Mouse (Mus musculus) retina, postnatal 1 day (tissue): ENCODE data around the gene Cyp4f15.
"Not testable (repeated sequence)": the region's sequence is repeated elsewhere in the genome, so short reads cannot be mapped to it uniquely, and the experiment has no call there.

Experiments used
- DNase-seq: peaks from one replicate; pipeline ENCODE4 v3.0.0-alpha.2; 2012

The Cyp4f15 gene

DNA sequence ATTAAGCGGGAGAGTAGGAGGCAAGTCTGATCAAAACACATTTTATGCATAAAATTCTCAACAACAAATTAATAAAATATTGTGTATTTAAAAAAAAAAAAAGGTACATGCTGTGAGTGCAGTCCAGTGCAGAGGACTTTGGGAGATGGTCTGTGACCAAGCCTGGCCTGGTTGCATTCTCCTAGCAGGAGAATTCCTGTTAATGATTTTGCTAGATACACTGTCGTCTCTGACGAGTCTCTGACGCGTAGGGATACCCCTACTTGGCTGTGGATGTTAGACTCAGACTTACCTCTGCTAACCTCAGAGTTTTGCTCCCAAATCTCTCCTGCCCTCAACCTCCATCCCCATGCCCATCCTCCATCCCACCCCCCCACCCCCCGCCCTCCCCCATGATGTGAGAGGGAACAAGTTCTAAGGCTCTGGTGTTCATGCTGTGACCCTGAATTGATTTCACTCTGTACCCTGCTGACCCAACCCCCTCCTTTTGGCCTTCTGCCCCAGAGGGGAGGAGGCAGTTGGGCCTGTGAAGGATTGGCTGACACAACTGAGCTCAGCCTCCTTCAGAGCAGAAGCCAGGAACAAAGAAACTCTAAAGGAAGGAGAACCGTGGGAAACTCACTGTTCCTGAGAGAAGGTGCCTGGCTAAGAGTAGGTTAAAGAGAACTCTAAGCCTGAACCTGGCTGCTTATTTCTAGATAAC, at the start of gene Cyp4f15:
Gene Cyp4f15 (plus strand): TSS at position 580 of the 703 bp plus-strand sequence.
- DNase-seq = peak; percentile 1

DNA sequence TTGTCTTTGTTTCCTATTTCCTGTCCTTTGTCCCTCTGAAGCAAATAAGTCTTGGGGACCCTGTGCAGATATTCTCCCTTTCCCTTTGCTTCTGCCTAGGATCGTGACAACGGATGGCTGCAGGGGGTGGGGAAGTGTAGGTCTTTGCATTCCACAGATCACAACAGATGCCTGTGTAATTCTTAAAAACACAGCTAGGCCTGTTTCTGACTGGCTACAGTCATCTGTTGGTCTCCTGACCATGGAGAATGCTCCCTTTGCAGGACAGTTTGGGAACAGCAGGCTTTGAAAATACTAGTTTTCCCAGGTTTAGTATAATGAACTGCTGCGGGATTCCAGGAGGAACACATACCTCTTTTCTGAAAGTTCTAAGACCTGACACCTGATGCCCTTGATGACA, 49.1 kb upstream of the Cyp4f15 start:
- no peak for DNase-seq

DNA sequence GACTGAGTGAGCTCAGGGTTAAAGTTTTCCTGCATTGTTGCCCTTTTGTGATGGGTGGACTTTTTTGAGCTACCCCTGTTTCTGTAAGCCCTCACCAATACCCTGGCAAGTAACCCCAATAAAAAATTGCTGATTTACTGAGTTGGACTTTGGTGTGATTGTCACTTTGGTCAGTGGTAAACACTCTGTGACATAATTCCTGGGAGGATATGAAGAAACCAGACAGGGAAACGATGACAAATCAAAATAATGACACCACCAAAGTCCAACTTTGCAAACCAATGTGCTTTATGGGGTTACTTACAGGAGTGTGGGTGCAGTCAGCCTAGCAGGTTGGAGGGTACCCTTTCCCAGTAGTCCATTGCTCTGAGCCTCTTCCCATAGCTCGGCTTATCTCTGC, 48.3 kb upstream of the Cyp4f15 start:
- no peak for DNase-seq

DNA sequence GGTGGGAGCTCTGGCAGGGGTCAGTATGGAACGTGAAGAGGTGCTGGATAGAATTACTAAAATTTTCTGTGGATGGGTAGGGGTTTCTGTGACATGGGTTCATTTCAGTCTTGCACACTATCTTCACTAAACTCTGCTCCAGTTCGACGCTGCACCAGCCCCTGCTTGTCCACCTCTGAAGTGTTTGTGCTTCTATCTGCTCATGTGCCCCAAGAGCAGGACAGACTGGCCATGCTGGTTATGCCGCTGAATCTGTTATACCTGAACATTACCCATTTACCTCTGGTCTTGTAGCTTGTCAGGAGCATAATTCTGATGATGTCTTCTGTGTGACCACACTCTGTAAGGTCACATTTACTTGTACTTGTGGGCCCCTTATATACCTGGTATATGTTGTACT, 38.8 kb upstream of the Cyp4f15 start:
- DNase-seq = no peak

DNA sequence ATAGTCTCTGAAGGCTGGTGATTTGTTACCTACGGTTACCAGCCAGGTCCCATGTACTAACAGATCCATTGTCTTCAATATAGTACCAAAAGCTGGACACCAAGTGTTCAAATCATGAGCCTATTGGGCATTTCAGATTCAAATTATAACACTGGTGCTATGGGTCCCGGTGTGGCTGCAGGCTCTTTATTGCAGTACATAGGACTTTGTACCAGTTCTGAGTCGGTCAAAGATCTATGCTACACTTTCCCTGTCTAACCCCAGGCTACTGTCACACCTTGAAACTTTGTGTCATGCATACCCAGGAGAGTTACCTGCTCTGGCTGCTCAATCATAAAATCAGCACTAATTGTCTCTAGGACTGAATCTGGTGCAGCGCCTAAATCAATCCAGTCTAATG, 31.6 kb upstream of the Cyp4f15 start:
- DNase-seq = no peak

DNA sequence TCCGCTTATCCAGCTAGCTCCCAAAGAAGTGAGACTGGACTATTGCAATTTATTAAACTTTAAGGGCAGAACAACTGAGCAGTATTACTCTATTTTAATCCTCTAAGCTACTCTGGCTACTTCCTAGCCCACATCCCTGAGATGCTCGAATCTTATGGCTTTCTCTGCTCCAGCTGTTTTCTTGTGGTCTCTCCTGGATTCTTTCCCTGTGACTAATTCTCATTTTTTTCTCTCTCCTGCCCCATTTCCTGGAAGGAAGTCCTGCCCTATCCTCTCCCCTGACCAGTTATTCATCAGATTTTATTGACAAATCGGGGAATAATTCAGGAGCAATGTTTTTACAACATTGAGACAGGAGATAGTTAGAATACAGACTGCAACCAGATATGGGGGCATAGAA, 28.4 kb upstream of the Cyp4f15 start:
- DNase-seq = no peak

DNA sequence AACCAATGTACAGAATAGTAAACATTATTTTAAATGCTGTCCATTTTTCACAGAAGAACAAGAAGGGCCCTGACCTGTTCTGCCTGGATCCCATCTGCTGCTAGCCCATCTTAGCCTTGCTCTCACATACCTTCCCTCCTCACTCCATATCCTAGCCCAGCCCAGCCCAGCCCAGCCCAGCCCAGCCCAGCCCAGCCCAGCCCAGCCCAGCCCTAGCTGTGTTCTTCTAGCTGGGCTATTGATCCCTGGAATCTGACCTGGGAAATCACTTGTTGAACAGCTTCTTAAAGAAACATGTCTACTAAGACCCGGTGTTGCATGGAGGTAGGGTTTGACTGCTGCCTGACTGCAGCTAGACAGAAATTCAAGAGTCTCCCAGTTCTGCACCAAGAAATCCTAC, 27.2 kb upstream of the Cyp4f15 start:
- DNase-seq = no peak

DNA sequence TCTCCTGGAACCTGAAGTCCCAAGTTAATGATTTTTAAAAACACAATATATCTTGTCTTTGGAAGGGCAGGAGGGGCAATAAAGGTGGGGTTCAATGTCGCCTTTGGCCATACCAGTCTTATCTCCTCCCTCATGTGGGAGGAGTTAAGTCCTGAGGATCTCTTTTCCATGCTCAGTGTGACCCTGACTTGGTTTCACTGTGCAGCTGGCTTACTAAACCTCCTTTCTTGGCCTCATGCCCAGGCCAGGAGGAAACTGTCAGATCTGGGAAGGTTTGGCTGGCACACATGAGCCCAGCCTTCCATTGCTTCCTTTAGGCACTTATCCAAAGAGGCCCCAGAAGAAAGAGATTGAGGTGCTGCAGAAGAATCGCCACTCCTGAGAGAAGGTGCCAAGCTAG, 26.7 kb upstream of the Cyp4f15 start, which contains the start of gene Cyp4f40:
Gene Cyp4f40 (plus strand): TSS at position 189 of the 400 bp plus-strand sequence.
- peak; percentile 15 for DNase-seq

DNA sequence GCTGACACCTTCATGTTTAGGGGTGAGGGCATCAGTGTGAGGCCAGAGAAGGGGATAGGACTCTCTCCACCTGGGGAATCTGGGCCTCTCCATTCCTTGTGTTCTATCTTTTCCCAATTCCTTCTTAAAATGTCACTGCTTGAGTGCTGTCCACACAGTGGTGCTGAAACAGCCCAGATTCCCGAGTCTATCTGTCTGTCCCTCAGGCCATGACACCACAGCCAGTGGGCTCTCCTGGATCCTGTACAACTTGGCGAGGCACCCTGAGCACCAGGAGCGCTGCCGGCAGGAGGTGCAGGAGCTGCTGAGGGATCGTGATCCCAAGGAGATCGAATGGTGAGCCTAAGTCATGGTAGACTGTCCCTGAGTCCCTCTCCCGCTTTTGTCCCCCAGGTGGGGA, 11.5 kb upstream of the Cyp4f15 start:
- DNase-seq = no peak

DNA sequence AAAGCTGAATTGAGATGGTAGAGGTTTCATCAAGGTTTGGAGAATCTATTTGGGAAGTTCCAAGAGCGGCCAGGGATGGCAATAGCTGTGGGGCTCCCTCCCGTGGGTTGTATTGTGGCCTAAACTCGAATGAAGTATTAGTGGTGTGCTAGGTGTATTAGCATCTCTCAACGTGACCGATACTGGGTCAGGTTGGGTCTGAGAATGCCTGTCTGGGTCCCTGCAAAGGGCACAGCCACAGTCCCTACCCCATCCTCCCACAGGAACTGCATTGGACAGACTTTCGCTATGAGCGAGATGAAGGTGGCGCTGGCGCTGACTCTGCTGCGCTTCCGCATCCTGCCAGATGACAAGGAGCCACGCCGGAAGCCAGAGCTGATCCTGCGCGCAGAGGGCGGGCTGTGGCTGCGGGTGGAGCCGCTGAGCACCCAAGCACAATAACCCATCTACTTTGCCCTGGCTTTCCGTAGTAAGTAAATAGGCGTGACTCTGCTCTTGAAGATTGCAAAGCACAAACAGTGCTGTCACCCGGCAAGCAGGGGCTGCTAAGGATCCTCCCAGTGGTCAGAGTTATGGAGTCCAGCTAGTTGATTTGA, 9.3 kb upstream of the Cyp4f15 start:
- peak; percentile 6 for DNase-seq

DNA sequence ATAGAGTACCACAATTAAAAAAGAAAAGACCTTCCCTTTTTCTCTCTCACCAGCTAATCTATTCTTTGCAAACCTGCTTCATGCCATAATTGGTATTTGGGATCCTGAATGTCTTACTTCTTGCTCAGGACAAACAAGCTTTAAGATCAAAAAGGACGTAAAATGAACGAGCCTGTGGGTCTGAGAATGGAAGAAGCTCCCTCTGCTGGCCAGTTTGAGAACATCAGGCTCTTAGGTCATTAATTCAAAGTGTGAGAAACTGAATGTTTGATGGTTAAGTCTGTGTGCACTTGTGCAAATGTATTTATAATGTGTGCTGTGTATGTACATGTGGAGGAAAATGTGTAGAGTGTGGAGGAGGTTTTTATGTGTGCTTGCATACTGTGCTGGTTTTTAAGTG, 5.0 kb upstream of the Cyp4f15 start:
- peak; percentile 60 for DNase-seq

DNA sequence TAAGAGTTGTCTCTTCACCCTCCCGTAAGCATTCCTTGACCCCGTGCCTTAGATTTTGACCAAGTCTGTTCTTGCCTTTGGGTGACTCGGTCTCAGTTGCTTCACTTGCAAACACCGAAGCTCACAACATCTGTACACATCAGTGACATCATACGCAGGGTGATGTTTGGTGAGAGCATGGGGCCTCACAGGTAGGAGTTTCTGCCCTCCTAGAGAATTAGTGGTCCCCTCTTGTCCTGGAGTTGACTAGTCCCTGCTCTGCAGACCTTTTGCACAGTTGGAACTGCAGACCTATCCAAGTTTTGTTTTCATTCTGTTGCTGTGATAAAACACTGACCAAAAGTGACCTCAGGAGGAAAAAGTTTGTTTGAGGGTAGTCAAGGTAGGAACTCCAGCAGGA, 1.3 kb downstream of the Cyp4f15 start:
- no peak for DNase-seq

DNA sequence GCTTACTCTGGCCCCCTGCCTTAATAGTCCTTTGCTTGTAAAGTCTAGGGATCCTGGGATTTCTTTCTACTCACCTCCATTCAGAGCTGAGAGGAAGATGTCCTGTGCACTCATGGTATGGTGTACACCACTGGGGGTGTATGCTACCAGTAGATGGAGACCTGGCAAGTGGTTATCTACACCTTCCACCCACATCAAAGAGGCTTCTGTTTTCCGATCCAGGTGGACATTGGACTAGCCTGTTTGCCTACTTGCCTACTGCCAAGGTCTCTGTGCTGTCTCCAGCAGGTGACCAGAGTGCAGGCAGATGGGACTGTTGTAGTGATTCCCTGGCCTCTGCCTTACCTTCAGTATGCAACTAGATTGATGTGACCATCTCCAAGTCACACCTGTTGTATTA, 5.5 kb downstream of the Cyp4f15 start:
- DNase-seq = no peak

DNA sequence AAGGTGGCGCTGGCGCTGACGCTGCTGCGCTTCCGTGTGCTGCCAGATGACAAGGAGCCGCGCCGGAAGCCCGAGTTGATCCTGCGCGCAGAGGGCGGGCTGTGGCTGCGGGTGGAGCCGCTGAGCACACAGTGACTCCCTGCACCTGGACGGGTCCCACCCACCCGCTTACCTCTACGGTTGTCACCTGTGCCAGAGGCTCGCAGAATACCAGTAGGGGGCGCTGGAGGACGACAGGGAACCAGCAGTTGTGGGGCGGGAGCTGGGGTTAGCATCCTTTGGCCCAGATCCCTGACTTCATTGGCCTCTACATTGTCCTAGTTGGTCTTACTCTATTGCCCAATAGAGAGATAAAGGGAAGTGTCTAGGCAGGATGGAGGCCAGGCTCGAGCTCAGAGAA, 17.4 kb downstream of the Cyp4f15 start:
- peak; percentile 1 for DNase-seq

DNA sequence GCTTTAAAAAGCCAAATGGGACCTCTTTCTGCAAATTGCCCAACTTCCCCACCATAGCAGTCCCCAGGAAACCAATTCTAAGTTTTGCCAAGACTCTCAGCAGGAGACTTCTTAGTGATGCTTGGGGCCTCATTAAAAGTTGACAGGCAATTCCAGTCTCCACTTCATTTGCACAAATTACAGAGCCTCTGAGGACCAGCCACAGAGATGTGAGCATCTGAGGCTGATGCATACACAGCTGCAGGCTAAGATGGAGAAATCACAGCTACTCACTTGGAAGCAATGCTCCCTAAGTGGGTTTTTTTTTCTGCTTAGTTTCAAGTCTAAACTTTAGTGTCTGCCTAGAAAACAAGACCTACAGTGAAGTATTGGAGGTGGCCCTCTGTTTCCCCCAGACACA, 25.1 kb downstream of the Cyp4f15 start:
- not testable (repeated sequence) for DNase-seq

DNA sequence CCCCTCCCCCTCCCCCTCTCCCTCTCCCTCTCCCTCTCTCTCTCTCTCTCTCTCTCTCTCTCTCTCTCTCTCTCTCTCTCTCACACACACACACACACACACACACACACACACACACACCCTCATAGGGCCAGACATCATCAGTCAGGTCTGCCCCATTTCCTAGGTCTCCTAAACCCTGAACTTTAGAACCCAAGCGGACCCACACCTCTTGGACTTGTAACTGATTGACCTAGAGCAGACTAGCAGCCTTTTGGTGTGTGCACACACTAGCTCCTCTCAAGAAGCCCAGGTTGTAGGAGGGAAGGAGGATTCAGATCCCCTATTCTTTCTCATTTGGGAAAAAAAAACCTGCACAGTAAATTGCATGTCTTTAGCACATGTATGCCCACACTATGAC, 36.7 kb downstream of the Cyp4f15 start:
- not testable (repeated sequence) for DNase-seq

DNA sequence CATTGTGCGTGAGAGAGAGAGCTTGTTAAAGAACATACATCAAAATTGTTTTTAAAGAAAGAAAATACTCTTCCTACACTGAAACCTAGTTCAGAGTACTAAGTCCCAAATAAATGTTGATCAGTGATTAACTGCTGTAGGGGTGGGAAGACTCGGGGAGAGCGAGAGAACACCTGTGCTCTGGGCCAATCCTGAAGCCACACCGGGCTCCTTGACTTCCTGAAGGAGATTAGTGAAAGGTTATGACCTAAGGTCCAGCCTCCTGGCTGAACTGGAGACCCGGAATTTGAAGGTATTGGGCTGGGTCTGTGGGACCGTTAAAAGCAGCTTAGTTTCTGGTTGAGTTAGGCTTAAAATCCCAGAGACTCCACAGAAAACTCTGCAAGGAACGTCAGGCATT, 37.3 kb downstream of the Cyp4f15 start:
- no peak for DNase-seq

DNA sequence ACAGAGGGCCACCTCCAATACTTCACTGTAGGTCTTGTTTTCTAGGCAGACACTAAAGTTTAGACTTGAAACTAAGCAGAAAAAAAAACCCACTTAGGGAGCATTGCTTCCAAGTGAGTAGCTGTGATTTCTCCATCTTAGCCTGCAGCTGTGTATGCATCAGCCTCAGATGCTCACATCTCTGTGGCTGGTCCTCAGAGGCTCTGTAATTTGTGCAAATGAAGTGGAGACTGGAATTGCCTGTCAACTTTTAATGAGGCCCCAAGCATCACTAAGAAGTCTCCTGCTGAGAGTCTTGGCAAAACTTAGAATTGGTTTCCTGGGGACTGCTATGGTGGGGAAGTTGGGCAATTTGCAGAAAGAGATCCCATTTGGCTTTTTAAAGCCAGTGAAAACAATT, 40.9 kb downstream of the Cyp4f15 start:
- DNase-seq = not testable (repeated sequence)

DNA sequence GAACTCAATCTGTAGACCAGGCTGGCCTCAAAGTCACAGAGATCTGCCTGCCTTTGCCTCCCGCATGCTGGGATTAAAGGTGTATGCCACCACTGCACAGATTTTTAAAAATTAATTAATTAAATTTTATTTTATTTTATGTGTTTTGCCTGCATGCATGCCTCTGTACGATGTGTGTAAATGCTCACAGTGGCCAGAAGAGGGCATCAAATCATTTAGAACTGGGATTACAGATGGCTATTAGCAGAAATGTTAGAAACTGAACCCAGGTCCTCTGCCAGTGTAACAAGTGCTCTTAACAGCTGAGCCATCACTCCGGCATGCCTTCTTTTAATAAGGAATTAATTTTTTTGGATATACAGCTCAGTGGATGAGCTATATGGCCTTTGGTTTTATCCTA, 43.6 kb downstream of the Cyp4f15 start:
- peak; percentile 16 for DNase-seq

DNA sequence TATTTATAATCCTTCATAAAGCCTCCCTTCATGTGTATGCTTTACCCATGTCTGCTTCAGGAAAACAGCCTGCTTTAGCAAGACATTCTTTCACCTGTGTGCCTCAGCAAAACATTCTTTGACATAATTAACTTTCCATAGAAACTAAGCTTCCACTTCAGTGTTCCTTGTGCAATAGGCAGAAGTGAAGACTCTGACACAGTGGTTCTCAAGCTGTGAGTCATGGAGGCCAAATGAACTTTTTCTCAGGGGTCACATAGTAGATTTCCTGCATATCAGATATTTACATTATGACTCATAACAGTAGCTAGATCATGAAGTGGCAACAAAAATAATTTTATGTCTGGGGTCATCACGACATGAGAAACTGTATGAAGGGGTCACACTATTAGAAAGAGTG, 53.0 kb downstream of the Cyp4f15 start:
- DNase-seq = no peak

DNA sequence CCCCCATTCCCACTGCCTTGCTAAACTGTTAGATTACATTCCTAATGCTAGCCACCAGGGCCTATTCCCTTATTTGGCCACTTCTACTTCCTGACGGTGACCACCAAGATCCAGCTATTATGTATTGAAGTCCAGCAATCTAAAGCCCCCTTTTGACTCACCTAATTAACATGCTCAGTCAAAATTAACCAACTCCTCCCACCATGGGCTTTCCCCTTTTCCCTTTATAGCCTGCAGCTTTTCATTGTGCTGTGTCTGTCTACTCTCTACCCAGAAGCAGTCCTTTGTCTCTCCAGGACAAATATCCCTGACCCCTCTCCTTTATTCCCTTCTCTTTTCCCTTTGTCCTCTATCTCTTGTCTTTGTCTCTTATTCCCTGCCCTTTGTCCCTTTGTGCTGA, 55.6 kb downstream of the Cyp4f15 start:
- no peak for DNase-seq

DNA sequence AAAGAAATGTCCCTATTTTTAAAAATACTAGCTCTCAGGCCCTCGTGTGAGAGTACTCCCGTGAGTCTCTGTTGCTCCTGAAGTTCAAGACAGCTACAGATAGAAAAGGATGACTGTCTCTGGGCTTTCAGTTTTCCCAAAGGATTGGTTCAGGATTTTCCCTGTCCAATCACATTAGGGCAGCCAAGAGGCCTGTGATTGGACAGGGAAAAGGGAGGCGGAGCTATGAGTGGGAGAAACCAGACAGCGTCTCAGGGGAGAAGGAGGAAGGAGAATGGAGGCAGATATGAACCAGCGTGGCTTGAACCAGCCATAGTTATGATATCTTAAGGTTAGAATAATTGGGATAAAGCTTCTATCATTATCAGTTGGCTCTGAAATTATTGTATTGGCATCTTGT, 65.2 kb downstream of the Cyp4f15 start:
- DNase-seq = peak; percentile 29
